Mouse (Mus musculus): ENCODE measurements around the gene Lmo4.

GRCm38 (mm10) chr3:144222381-144222780, 17.4 kb upstream of the Lmo4 start:
- TF ChIP-seq CTCF (IDR thresholded peaks at IDR 0.05; ENCODE audit: control insufficient read depth, insufficient read depth, insufficient replicate concordance, low read depth, low read length) (no peak), POLR2A (IDR thresholded peaks at IDR 0.05; ENCODE audit: control insufficient read depth, low read depth, low read length) (no peak)

Measured in testis, adult 2 months (tissue).